Mouse (Mus musculus) heart, adult 10 weeks (tissue): ENCODE results near the gene Tor1aip1. TPM values are rescaled to one million over a fixed set of nuclear protein-coding genes. Genes with fewer than 3 reads are reported as not detected.

Experiments used
- polyA plus RNA-seq: library from polyadenylated mRNA; stranded (reverse); fragments of 350-450 nt; fragmentation: Illumina TruSeq; extraction: RNeasy Lipid Tissue Mini Kit (QIAGEN cat#74804); gene quantifications from one replicate; pipeline ENCODE4 v1.2.3, GENCODE M21; 2014; ENCODE audit warnings: low read depth, low replicate concordance

Gene Tor1aip1
- polyA plus RNA-seq = 85.5 TPM

DNA sequence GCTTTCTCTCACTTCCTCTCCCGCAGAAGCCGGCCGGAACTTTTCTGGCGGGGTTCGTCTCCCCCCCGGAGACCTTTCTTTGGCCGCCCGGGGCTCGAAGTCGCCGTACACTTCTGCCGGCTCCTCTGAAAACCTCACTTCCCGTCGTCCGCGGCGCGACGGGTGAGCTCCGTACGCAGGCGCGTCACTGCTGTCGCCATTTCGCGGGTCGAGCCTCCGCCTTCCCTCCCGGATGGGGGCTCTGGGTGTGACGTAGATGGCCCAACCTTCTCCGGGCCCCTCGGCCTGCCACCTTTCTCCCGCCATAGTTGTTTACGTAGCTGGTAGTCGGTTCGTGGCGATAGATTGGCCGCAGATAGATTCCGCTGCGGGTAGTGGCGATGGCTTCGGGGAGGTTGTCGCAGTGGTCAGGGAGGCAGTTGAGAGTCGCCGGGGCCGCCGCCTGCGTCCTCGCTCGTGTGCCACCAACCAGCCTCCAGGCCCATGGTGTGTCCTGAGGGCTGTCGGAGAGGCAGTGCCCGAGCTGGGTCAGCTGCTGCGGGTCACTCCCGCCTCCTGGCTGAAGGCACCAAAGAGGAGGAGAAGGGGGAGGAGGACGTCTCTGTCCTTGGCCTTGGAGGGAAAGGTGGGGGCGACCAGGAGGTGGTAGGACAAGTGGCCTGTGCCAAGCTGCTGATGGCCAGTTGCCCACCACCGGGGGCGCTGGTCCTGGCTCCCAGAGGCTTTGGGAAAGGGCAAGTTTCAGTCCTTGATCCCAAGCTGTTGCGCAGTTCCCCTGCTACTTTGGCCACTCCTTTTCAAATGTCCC lies at the start of gene Tor1aip1:
Gene Tor1aip1 (minus strand): TSS at position 551 of the 808 bp plus-strand sequence.

DNA sequence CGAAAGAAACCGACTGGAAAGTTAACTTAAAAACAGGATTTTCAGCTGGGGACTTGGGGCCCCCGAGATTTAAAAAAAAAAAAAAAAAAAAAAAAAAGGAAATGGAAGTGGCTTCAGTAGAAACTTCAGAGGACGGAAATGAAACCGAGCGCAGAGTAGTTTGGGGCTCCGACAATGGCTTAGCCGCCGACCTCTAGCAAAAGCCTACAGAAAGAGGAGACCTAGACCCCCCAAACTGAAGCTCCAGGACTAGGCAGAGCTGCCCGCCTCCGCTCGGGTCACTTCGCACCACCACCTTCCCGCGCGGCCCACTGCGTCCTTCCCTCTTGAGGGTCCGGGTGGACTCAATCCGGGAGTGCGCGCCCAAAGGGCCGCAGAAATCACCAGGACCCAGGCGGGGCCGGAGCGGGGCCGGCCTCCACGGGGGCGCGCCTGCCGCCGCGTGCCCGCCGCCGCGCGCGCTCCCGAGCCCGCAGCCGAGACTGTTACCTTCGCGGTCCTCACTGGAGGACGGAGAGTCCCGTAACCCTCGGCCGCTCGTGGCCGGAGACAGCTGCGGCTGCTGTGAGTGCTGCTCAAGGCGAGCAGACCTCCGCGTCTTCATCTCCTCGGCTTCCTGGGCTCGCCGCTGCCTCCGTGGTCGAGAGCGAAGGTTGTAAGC lies 881 bp downstream of the Tor1aip1 start, which contains the start of gene Tor1aip2:
Gene Tor1aip2 (plus strand): TSS at position 135 of the 661 bp plus-strand sequence.

DNA sequence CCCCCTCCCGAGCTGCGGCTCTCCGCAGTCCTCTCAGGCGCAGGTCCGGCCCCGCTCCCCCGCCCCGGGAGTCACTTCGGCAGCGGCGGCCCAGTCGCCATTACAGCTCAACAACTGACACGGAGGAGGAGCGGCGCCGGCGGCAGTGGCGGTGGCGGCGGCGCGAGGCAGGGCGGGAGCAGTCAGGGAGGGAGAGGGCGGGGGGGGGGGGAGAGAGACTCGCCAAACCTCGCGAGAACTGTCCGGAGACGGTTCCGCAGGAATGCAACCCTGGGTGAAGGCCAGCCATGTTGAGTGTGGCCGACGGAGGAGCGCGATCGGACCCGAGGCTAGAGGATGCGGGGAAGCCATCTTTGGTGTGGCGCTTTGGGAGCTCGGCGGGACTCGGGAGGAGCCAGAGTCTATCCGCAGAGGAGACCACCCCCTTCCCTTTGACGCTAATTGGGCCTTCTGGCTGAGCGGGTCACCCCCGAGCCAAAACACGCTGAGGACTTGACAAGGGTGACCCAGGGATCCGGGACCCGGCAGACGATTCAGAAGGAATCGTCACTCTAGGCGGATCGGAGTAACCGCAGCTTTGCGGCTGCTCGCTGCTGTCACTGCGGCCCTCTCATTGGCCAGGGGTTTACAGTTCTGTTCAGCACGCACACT lies 63.1 kb downstream of the Tor1aip1 start, which contains the start of gene Cep350:
Gene Cep350 (minus strand): TSS at position 188 of the 651 bp plus-strand sequence.

Other genes starting within 250 kb of the Tor1aip1 start
- gene Qsox1, start 223.6 kb downstream of the Tor1aip1 start, polyA plus RNA-seq = 31.3 TPM
- gene Cep350, start 63.2 kb downstream of the Tor1aip1 start, polyA plus RNA-seq = 12.1 TPM
- gene Tor1aip2, start 1.1 kb downstream of the Tor1aip1 start, polyA plus RNA-seq = 44.8 TPM
- not detected for gene Fam163a, start 168.5 kb upstream of the Tor1aip1 start, polyA plus RNA-seq